Mouse (Mus musculus): ENCODE results near the gene Serpinb9f.
"Not testable (repeated sequence)": the region's sequence is repeated elsewhere in the genome, so short reads cannot be mapped to it uniquely, and the experiment has no call there.

Serpinb9f gene

GRCm38 (mm10) chr13:33323777-33324176 is at the start of gene Serpinb9f:
TSS of gene Serpinb9f (plus strand) at chr13:33324077.
- not testable (repeated sequence) for DNase-seq (ENCODE audit: low spot score)

DNA sequence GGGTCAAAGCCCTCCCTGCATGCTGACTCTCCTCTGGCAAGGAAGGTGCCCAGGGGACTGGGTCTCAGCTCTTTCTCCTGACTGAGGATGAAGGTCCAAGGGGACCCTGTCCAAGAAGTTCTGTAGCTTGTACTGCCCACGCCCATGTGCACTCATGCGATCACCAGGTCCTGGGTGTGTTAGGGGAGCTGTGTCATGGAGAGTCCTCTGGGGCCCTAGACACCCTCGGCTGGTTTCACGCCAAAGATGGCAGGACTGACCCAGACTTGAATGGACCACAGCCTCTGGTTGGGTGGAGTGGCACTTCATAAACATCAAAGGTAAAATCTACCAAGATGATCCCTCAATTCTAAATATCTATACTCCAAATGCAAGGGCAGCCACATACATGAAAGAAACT is 15.2 kb upstream of the Serpinb9f start:
- not testable (repeated sequence) for DNase-seq (ENCODE audit: low spot score)

DNA sequence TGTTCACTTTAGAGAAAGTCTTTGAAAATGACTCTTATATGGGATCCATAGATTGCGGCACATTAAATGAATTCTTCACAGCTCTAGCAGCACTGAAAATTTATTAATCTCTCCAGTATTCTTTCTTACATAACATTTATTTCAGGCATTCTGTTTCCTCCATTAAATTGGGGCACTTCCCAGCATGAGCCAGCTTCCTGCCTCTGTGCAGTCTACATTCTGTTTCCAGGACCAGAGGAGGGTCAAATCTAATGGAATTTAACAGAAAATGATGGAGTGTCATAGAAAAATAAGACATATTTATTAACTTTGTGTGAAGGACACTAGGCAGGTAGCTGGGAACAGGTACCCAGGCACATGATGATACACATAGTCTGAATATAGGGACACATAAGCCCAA is 32.8 kb downstream of the Serpinb9f start:
- not testable (repeated sequence) for DNase-seq (ENCODE audit: low spot score)

All from ovary, postnatal 36 days (tissue).